Mouse (Mus musculus) thymus, adult 2 months (tissue): ENCODE results near the gene Xkrx.

Experiments used
- CTCF ChIP-seq: fragments of 200-500 bp; IDR thresholded peaks from 2 replicates; pipeline ENCODE4 v1.5.1; 2012; ENCODE audit warnings: mild to moderate bottlenecking, control low read depth, low read length, moderate library complexity, borderline replicate concordance; ENCODE audit not compliant: control insufficient read depth, poor library complexity, insufficient read depth; ENCODE audit errors: extremely low read depth
- POLR2A ChIP-seq: fragments of 200-500 bp; IDR thresholded peaks from 2 replicates; pipeline ENCODE4 v1.6.1; 2012; ENCODE audit warnings: mild to moderate bottlenecking, low read length, control low read depth, moderate library complexity; ENCODE audit not compliant: control insufficient read depth, poor library complexity, insufficient read depth; ENCODE audit errors: extremely low read depth

- TF ChIP-seq POLR2A (no peak), CTCF (no peak)
Observed at GRCm38 (mm10) chrX:134211151-134211642, 49.3 kb upstream of the Xkrx start.
